Mouse (Mus musculus): ENCODE results near the gene Pomgnt2.
A peak's percentile ranks its signal among the peaks of the same experiment; 100 is the strongest.
"Not testable (repeated sequence)": the region's sequence is repeated elsewhere in the genome, so short reads cannot be mapped to it uniquely, and the experiment has no call there.

The Pomgnt2 gene

DNA sequence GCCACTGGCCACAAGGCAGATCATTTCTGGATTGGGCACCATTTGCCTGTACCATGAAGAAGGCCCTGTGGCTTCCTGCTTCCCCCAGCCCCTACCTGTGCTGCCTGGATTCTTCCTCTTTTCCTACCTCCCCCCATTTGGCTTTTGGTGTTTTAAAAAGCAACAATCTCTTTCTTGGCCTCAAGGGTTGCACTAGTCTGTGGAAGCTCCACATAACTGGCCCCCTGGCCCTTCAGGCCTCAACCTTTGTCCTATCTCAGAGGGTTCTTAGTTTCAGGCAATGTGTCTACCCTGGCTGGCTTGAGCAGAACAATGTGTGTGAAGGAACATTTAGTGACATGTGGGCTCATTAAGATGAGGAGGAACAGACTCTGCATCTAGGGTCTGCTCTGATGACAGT, at the start of gene Pomgnt2:
Gene Pomgnt2 (minus strand): TSS at position 101 of the 400 bp plus-strand sequence.
- DNase-seq = no peak

DNA sequence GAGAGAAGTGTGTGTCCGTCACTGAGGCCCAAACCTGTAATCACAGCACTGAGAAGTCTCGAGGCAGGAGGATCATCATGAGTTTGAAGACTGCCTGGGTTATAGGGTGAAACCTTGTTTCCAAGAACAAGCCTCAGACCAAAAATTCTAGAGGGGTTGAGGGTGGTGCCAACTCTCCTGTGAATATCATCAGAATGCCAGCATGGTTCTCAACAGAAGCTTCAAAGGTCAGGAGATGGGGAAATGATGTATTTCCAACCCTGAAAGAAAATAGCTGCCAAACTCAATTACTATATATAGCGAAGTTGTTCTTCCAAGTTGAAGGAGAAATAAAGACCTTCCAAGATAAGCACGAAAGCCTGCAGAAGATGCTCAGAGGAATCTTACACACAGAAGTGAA, 42.9 kb upstream of the Pomgnt2 start:
- DNase-seq = peak; percentile 39

DNA sequence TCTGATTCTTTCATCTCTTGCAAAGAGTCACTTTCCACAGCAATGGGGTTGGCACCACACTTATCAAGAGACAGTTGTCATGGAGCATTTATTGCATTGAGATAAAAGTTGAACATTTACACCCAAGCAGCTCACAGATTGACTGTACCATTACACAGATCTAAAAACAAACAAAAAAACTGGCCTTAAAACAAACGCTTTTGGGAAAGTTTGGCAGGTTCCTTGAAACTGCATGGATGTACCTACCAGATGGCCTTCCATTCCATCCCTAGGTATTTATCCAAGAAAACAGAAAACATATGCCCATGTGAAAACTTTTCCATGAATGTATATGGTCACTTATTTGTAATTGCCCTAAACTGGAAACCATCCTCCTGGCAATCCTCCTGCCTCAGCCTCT, 41.7 kb upstream of the Pomgnt2 start:
- DNase-seq = no peak

DNA sequence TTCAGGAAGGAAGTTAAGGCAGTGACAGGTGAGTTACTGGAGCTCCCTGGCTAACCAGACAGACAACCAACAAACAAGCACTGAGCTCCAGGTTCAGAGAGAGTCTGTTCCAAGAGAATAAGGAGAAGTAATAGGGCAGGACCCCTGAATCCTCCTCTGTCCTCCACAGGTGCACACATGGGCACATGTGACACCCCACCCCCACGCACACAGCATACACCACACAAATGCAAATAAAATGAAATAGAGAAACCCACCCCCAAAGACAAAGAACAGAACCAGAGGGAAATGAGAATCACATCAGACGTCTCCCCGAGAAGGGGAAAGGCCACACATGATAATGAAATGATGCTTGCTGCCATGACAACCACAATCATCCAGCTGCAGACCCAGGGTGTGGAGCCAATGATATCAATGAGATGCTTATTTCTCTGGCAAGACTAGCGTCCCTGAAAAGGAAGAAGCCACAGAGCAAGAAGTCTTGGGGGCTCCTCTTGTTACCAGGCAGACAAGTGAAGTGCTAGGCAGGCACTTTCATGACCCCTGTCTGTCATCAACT, 39.7 kb upstream of the Pomgnt2 start:
- DNase-seq = no peak

DNA sequence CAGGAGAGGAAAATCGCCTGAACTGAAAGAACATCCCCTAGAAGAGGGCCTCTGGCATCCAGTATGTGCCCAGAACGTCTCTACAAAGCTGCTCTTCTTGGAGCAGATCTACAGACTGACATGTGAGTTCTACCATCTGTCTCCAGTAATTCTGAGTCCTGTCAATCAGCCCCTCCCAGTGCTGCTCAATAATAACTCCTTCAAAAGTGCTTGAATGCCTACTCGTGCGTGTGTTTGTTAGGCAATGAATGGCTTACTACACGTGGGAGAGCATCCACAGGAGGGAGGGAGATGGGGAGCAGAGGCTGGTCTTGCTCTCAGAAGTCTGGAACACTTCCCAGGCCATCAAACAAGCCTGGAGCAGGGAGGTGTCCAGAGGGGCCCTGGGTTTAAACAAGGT, 38.9 kb upstream of the Pomgnt2 start:
- peak; percentile 36 for DNase-seq

DNA sequence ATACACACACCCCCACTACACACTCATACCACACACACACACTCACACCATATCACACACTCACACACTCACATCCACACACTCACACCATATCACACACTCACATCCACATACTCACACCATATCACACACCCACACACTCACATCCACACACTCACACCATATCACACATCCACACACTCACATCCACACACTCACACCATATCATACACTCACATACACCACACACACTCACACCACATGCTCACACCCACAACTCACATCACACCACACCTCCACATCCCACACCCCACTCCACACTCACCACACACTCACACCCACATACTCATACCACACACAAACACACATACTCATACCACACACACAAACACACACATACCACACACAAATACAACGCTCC, 38.0 kb upstream of the Pomgnt2 start:
- no peak for DNase-seq

DNA sequence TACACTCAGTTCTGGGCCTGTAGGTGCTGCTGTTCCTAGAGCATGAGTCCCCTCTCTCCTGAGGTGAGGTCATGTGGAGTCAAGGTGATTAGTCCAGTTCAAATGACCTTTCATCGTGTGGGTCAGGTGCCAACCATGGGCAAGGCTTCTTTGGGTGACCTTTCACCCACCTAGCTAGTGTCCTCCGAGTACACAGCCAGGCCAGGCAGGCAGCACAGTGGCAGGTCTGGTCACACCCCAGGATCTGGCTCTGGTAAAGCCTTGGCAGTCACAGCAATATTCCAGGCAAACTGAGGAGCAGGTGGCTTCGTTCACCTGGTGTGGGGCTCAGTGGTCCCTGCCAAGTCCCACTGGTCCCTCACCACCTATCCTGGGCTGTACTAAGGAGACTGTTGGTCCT, 35.2 kb upstream of the Pomgnt2 start:
- DNase-seq = peak; percentile 93

DNA sequence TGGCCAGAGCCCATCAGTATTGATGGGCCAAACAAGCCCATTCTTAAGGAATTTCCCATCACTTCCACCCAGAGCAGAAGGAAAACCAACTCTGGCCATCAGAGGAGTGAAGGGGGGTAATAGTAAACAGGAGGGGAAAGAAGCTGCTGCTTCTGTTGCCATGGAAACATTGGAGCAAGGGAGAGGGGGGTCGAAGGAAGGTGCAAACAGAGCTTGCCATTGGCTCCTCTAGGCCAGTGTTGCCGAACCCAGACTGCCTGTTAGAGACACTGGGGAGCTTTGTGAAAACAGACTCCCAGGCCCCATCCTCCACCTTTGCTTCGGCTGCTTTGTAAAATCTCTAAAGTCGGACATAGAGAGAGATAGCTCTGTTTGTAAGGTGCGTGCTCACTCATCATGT, 33.8 kb upstream of the Pomgnt2 start:
- no peak for DNase-seq

DNA sequence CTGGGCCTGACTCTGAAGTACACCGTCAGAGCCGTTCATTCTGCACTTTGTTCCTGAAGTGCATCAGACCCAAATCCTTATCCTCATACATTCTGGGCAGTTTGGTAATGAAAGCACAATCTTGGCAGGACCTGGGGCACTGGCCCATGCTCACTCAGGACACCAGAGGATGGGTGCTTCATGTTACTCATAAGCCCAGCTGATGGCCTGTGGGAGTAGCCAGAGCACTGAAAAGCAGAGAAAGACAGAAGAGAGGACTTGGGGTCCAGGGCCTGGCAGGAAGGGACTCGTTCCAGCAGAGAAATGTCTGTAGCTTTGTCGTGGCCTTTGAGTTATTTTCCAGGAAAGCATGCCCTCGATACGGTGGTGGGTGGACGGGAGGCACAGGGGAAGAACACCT, 32.9 kb upstream of the Pomgnt2 start:
- DNase-seq = peak; percentile 27

DNA sequence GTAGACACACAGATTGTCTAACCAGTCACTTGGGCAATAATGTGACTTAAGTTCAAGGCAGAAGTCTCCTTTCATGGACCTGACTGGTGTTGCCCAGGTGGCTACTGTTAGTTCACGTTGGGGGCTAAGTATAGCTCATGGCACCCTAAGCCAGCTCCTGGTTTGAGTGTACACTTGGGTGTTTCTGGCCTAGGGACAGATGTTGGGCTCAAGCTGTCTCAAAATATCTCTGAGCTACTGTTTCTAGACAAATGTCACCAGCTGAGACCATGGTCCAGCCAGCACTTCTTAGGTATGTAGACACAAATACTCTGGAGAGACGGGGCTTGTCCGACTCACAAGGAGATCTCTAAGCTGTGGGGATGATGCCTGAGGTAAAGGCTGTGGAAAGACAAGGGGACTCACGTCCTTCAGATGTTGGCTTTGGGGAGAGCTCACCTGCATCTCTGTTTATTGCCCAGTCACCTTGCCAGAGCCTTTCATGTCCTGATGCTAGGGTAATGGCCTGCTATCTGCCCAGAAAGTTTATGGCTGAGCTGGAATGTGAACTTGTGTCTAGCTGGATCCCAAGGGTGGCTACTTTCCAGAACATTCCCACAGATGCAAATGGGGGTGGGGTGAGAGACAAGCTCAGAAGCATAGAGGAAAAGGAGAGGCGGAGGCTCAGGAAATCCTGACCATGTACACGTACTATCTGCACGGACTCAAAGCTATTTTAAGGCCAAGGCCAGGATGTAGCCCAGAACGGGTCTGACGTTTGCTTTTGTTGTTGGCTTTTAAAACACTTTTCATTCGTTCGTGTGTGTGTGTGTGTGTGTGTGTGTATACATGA, 31.2 kb upstream of the Pomgnt2 start:
- peak; percentile 37 for DNase-seq

DNA sequence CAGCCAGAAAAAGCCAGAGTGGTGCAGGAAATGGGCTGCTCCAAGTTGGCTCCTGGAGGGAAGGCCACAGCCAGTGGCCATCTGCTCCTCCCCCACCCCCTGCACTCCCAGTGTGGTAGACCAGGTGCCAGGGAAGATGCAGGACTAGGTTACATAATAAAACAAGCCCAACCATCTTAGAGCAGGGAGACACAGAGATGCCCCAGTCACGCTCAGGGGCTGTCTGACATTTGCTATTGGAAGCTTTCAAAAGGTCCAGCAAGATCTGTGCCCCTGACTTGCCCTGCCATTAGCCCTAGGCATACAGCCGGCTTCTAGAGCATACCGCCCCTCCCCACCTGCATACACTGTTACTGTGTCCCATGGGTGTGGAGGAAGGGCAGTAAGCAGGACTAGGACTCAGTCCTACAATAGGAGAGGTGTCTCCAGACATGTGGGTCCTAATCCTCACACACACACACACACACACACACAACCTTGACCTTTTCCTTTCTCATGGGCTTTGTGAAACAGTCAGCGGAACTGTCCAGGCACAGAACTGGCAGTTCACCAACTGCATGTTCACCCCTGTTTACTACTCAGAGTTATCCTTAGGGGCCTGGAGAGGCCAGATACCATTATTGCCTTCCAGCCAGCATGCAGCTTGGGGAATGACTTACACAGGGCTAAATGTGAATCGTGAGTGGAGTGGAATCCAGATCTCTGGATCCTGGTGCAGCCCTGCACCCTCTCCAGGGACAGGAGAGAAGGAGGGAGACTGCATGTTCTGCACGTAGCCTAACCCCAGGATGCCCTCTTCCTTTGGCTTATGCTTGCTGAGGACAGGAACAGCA, 30.4 kb upstream of the Pomgnt2 start:
- peak; percentile 94 for DNase-seq

DNA sequence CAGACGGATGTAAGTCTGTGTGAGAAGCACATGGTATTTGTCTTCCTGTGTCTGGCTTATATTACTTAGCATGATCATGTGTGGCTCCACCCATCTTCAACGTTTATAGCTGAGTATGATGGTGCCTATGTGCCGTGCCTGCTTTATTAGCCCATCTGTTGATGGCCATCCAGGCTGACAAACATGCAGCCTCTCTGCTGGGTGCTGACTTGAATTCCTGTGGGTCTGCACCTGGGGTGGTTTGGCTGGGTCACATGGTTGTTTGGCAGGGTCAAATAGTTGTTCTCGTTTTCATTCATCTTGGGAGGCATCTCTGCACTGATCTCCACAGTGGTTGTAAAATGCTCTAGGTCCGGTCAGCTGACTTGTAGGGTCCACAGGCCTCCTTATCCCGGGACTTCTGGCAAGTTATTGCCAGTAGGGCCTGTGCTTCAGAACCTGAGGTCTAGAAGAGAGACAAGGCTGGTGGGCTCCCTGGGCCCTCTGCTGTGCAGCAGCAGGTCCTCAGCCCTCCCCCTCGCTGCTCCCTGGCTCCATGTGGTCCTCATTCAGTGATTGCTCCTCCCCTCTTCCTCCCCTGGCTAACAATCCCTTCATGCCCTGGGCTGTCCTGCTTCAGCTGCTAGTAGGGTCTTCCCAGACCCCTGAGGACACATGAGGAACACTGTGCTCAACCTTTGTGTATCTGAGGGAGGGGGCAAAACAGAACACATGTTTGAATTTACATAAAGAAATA, 29.1 kb upstream of the Pomgnt2 start:
- DNase-seq = peak; percentile 40

DNA sequence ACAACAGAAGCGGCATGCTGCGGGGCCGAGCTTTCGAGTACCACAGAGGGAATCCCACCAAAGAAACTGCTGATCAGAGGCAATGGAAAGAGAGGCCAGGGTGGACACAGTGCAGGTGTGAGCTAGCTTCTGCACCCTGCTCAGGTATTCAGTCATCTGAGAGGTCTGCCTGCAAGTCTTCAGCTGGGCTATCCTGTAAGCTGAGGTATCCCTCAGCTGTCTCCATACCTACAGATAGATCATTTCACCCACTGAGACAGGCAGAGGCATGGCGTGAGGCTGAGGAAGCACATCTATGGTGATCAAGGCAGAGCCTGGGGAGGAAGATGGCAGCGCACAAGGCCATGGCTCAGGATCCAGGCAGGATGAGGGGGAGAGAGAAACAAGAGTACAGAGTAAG, 27.5 kb upstream of the Pomgnt2 start:
- peak; percentile 25 for DNase-seq

DNA sequence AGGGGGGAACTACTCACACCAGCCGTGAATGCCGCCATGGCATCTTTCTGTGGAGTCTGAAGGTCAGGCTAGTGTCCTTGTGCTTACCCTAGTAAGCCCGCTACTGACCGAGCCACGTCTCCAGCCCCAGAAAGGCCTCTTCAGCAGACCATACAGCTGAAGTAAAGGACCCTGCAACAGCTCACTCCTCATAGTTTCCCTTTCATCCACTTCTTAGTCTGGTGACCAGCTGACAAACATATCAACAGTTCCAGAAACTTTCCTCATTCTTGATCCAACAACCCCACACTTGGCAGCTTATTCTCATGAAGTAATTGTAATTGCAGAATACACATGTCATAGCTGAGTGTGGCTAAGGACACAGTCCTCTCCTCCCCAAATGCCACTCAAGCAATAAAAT, 27.0 kb upstream of the Pomgnt2 start:
- peak; percentile 29 for DNase-seq

DNA sequence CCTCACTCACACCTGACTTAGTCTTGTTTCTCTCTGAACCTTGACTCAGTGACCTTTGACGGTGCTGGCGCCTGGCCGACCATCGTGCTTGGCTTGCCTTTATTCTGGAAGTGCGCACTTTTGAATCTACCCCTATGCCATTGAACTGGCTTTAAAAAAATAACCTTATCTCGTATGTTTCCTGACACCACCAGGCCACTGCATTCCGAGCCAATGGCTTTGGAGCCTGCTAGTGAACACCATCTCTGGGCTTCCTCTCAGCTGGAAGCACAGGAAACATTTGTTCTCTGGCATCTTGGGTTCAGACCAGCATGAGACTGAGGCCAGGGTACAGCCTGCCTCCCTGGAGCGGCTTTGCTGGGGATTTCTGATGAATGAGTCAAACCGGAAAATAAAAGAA, 25.9 kb upstream of the Pomgnt2 start:
- DNase-seq = peak; percentile 79

DNA sequence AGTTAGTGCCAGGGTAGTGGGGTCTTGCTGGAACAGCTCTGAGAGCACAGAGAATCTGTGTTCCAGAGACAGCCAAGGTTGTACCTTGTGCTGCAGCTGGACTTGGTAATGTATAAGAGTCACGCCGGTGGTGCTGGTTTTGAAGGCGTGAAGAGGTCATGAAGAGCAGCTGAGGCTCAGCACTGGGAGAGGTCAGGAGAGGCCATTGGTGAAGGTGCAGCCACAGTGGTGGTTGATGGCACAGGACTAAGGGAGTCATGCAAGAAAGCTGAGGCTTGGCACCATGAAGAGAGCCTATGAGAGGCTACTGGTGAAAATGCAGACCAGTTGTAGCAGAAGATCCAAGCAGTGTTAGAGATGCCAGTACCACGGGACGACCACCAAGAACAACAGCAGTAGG, 24.7 kb upstream of the Pomgnt2 start:
- DNase-seq = no peak

DNA sequence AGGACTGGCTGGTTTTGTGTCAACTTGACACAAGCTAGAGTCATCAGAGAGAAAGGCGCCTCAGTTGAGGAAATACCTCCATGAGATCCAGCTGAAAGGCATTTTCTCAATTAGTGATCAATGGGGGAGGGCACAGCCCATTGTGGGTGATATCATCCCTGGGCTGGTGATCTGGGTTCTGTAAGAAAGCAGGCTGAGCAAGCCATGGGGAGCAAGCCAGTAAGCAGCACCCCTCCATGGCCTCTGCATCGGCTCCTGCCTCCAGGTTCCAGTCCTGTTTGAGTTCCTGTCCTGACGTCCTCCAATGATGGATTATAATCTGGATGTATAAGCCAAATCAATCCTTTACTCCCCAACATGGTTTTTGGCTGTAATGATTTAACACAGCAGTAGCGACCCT, 24.3 kb upstream of the Pomgnt2 start:
- not testable (repeated sequence) for DNase-seq

DNA sequence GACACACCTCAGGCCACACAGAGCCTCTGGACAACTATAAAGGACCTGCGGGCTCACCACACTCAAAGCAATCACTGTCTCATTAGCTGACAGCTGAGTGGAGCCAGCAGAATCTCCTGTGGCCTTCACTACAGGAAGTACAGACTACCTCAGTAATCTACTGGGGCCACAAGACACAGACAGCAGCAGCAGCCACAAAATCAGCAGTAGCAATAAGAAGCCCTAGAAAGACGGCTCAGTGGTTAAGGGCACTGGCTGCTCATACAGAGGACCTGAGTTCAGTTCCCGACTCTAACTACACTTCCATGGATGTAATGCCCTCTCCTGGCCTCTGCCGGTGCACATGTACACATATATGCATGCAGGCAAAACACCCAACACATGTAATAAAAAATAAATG, 23.4 kb upstream of the Pomgnt2 start:
- DNase-seq = no peak

DNA sequence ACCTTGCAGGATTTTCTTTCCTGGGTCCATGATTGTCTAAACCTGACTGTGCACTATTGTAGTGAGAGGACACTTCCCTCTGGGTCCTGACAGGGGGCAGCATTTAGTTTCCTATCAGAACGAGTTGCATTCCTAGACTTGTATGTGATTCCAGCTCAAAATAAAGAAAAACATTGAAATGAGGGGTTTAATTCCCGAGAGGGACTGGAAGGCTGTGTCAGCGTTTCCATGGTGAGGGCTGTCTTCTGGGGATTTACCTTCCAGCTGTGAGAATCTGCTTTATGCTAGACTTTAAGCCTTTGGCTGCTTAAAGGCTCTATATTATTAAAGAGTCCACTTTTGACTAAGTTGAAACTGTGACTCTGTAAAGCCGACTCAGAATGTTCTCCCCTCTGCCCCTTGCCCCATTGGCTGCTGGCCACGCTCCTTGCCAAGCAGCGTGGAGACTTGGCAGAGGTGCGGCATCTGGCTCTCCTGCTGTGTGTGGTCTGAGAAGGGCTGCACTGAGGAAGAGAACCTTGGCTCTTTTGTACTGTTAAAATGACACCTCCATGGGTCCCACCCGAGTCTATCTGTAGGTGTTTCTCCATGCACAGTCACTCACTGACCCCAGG, 22.0 kb upstream of the Pomgnt2 start:
- DNase-seq = peak; percentile 76

DNA sequence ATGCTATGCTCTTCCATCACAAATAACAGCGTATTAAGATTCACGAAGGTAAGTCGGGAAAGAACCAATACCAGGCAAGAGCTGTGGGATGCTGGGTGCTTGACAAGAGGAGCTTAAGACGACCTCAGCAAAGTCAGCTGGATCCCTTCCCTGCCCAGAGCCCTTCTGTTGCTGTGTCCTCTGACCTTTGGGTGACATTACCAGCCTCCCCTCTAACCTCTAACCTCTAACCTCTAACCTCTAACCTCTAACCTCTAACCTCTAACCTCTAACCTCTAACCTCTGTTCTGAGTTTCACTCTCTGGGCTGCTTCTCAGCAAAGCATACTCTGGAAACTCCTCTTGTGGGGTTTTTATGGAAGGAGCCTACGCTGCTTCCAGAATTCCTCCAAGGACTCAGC, 21.2 kb upstream of the Pomgnt2 start:
- no peak for DNase-seq

DNA sequence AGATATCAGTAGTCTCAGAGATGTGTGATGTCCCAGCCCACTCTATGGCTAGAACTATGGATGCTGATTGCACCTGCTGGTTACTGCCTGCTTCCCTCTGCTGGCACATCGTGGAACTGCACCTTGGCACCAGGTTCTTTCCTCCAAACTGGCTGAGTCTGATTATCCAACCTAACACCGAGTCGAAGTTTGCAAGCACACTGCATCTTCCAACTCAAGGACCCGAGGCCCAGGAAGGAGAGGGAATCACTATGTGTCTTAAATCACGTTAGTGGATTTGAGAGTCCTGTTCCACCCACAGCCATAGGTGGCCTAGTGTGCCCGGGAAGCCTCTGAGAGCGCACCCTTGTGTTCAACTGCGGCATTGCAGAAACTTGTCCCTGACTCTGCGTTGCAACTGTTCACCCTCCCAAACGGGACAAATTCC, 17.3 kb upstream of the Pomgnt2 start:
- DNase-seq = peak; percentile 83

DNA sequence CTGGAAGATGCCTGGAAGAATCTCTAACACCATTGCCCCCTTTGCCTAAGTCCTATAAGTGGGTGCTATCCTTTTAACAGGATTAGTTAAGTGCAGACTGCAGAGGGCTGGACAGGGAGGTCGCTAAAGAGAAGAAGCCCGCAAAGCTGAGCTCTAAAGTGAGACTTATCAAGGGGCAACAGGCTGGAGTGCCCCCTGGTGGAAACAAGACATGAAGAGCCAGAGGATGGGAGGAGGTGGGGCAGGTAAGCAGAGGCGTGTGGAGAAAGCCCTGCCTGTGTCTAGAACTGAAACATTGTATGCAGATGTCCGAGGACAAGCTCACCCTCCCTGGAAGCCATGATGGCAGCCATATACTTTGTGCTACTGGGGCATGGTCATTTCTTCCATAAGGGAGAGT, 16.7 kb upstream of the Pomgnt2 start:
- DNase-seq = no peak

DNA sequence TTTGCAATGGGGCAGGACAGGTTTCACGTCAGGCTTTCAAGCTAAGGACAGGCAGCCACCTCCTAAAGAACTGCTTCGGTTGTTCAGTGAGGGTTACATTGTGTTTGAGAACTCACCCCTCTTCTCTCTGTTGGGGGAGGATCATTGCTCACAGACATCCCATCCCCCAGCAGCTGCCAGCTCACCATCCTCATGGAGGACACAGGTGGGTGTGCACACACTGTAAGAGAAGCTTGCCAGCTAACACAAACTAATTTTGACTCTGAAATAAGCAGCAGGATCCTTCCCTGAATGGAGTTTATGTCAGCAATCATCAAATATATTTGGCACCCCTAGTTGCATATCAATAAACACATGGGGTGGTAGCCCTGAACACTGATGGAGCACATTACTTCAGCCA, 15.9 kb upstream of the Pomgnt2 start:
- no peak for DNase-seq

Measured in cerebellum, adult 8-10 months (tissue).